Mouse (Mus musculus) adipocyte (in vitro differentiated cells): ENCODE results near the gene Vapa.
"Not testable (repeated sequence)": the region's sequence is repeated elsewhere in the genome, so short reads cannot be mapped to it uniquely, and the experiment has no call there.

Experiments used
- DNase-seq: peaks from one replicate; pipeline ENCODE4 v3.0.0-alpha.2; 2016; ENCODE audit warnings: low spot score

The Vapa gene

DNA sequence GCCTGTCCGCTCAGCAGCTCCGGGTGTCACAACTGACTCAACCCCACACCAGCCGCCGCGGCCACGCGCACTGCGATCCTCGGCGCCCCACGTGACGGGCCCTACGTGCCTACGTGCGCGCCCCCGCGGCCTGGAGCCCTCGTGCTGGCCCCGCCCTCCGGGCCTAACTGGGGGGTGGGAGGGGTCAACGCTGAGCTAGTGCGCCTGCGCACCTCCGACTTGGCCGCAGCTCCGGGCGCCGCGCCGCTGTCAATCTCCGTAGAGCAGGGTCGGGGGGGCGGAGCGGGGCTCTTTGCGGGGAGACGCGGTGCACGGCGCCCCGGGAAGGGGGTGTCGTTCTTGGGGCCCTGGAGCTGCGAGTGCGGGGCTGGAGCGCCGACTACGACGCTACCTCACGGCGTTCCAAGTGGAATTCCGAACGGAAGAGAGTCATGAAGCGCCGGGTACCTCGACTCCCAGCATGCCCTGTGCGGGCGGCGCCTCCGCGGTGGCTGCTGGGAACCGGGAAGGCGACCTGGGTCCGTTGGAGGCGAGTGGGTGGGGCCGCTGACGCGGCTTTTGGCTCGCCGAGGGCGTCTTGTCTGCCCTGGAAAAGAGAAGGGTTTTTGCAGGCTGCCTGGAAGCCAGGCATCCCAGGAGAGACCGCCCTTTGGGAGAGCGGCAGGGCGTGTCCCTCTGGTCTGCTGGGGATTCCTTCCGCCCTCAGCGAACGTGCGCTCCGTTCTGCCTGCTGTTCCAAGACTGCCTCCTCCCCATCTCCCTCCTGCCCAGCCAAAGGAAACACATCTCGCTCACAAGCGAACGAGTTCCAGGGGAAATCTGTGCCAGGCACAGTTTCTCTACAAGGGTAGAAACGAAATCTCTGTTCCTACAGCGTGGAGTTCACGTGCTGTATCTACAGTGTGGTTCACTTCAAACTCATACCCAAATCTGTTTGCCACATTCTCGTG is at the start of gene Vapa:
Gene Vapa (minus strand): TSS at position 93 of the 950 bp plus-strand sequence.
- DNase-seq: peak; percentile 98

DNA sequence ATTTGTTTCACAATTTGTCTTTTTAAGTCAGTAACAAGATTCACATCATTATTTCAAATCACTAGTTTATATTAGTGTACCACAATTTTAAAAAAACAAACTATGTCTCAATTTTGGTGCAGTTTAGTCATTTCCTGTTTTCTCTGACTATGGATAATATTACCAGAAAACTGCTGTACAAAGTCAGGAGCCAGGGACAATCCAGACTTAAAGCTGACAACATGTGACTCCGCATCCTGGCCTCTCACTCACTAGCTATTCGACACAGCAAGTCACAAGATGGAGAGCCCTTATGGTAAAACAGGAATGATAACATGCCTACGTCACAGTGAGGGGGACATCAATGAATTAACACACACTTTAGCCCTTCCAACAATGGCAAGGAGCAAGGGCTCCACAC is 49.3 kb upstream of the Vapa start:
- no peak for DNase-seq

DNA sequence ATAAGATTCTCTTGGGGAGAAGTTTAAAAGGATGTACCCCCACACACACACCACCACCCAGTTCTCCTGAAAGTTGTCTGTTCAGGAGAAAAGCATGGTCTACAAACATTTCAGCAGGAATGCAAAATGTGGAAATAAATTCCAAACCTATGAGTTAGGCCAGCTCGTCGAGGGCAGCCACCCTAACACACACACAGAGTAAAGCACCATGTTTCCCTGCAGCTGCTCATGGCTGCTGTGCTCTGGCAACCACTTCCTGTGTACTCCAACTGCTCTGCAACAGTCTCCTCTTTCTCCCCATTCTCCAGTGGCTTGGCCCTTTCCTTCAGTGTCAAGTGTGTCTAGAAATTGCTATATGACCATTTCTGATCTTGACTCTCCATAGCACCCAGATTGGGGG is 45.1 kb upstream of the Vapa start:
- DNase-seq: no peak

DNA sequence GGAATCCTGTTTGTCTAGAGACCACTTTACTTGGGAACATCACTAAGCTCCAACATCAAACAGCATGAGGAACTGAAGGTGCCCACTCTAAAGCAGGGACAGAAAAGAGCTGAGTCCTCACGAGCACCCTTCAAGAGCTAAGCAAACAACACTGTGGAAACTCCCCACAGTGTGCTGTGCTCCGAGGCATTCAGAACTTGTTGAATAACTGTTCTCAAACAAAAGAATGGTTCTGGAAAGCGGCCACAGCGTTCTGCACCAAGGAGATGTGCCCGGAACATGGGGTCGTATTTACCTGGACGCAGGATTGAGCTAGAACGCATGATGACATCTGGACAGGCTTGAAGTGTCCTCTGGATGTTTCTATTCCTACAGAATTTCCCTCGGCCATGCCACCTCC is 44.6 kb upstream of the Vapa start:
- DNase-seq: no peak

DNA sequence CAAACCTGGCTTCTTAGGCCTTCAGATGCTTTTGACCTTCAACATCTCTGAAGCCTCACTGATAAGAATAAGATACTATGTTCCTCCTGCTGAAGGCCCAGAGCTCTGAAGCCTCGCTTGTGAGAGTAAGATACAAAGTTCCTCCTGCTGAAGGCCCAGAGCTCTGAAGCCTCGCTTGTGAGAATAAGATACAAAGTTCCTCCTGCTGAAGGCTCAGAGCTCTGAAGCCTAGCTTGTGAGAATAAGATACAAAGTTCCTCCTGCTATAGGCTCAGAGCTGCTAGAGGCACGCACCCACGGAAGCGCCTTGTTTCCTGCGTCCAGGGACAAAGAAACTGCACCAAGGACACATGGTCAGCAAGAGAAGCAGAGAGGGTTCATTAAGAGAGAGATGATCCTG is 43.4 kb upstream of the Vapa start:
- no peak for DNase-seq

DNA sequence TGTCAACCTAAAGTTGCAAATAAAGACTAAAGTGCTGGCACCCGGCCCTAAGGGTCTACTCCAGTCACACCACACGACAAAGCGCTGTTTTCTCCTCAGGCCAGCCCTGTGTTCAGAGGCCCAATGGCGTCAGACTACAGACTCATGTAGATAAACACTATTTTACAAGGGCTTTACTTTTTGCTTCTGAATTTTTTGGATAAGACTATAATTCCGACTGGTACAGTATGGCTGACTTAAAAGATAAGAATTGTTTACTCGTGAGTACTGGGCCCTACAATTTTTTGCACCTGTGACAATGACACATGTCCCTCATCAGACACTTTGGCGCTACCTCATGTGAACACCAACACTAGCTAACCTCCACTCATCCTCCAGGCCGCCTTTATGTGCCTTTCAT is 42.7 kb upstream of the Vapa start:
- no peak for DNase-seq

DNA sequence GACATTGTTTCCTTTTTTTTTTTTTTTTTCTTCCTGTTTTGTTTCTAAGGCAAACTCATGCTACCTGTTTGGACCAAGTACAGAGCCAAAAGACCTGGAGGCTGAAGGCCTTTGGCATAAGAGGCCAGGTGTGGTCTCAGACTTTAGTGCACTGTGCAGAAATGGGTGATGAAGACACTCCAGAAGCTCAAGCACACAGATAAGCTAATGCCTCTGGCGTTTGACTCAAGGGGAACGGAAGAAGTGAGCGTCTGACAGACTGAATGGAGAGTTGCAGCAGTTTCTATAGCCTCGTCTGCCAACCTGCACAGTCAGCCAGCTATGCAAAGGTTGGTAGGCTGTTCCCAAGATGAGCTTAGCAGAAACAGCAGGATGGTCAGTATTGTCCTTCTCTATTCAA is 42.3 kb upstream of the Vapa start:
- no peak for DNase-seq

DNA sequence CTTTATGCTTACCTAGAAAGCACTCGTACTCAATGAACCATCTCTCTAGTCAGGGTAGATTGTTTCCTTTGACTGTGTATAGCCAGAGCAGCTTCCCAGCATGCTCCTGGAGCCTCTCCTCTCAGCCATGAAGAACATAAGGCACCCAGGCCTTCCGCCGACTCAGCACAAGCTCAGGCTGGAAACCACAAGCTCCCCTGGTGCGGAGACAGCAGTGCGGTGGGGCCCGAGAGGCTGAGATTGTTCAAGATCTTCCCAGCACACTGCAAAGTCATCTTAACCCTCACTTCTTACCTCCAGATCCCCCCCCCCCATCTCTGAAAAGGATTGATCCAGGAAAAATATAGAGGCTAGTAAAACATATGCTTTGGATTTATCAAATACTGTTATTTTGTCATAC is 37.2 kb upstream of the Vapa start:
- DNase-seq: no peak

DNA sequence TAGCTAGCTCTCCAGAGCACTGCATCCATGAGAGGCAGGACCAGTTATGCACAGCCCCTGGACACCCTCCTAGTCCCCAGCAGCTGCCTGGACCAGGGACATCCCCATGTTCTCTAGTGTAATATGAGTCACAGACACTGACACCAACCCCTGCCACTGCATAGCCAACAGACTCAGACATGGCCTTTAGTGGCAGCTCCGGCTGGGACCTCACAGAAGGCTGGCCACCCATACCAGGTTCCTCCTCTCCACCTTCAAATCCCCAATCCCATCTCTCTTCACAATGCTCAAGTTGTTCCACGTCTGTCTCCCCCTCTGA is 35.8 kb upstream of the Vapa start:
- DNase-seq: no peak

DNA sequence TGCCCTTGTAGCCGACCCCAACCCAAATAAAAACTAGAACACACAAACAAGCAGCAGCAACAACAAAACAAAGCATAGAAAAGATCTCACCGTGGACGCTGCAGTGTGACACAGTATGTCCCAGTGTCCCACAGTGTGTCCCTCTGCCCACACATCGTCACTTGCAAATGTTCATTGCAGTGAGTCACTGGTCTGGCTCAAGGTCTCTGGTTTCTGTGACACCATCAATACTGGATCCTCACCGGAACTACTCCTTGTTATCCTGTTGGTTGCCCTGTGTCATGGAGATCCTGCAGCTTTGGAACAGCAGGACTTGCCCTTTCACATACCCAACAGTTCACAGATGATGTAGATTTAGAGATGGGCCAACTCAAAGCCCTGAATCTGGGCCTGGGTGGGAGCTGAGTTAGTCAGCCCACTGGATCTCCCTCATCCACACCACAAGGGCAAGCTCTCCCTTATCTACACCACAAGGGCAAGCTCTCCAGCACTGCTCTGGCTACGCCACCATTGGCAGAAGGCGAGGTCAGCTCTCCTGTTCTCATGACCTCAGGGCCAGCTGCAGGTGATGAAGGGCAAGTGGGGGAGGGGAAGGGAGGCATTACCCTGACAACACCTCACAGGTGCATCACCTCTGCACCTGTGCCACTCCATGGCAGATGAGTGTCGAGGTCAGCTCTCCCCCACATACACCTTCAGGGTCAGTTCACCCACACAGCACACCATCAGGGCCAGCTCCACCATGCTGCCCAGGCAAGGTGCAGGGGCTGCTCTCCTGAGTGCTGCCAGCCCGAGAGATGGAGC is 35.2 kb upstream of the Vapa start:
- no peak for DNase-seq

DNA sequence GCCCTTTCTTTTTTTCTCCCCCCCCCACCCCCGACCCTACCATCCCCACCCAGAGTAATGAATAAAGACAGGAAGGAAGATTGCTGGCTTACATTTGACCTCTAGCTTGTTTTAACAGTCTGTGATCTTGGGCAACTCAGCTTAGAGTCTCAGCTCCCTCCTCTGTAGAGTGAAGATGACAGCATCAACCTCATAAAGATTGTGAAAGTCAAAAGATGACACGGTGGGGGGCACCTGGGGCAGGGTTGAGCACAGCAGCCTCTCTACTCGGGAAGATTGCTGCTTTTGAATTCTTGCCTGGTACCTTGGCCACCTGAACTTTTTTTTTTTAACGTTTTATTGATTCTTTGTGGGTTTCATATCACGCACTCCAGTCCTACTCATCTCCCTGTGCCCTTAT is 34.6 kb upstream of the Vapa start:
- no peak for DNase-seq

DNA sequence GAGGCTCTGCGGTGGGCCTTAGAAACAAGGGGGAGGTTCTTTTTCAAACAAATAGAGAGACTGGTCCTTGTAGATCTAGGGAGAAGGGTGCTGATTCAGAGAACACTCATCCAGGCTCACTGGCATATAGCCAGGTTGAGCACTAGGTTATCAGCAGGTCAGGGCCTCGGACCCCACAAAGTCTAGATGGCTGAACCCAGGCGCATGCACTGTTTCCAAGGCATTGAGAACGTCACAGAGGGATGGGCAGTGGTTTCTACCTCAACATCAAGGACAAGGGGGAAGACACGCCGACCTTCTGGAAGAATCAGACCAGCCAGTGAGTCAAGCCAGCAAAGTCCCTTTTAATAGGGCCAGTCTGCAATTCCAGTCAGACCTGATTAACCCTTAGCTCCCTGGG is 33.9 kb upstream of the Vapa start:
- no peak for DNase-seq

DNA sequence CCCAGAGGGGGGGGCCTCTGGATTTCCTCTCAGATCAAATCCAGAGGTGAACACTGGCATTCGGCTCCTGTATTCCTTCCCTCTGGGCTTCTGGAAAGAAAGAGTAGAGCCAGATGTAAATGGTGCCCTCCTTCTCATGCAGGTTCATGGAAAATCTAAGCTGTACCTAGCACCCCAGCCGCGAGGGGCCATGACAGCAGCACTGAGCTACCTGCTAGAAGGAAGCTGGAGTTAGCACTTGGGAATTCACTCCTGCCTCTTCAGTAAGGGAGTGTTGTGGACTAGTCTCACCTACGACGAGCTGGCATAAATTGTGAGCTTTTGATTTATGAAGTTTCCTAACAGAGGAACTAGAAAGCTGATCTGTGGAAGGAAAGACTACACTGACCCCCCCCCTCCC is 30.2 kb upstream of the Vapa start:
- no peak for DNase-seq

DNA sequence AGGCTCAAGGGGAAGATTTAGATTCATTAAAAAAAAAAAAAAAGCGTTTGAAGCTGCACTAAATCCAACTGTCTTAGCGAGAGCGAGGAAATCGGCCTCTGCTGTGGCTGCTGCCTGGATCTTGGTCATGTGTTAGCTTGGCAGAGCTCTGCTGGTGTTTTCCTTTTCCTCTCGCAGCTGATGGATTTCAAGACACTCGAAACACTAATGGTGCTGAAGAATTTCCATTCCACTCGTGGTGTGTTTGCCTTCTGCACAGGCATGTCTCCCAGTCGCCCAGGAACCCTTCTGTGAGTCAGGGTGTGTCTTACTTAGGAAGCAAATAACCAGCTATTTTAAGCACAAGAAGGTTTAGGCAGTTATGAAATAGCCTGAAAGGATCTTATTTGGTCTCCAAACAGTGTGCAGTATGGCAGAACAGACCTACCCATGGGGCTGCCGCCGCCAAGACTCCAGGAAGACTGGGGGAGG is 29.7 kb upstream of the Vapa start:
- DNase-seq: peak; percentile 28

DNA sequence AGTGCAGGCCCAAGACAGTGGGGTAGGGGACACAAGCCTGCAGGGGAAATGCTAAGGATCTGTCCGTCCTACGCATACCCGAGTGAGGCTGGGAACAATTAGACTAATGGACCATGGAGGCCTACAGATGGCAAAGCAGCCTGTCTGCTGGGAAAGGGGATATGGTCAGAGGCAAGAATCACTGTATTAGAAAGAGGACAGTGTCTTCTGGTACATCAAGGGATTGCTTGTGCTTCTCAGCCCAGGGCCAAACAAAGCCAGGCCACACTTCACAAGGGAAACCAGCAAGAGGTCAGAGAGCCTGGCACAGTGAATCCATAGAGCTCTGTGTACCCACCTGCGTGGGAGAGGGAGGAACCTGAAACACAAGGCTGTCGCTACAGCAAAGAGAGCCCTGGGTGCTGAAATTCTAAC is 29.2 kb upstream of the Vapa start:
- DNase-seq: no peak

DNA sequence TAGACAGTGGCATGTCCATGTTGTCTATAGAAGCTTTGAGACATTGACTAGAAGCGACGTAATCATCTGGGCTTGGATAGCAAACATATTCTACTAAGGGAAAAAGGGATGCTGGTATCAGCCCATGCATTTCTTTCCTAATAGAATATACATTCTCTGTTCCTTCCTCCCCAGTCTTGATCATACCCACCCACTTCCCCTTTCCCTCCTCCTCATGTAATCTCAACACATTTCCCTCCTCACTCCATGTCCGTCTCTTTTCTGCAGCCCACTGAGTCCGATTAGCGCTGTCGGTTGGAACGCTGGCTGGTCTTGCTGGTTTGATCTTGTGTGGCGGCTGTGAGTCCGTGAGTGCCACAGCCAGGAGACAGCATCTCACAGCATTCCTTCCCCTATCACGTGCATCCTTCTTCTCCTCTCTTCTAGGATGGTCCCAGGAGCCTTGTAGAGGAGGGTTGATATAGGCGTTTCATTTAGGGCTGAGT is 28.4 kb upstream of the Vapa start, which contains the start of gene Txndc2:
Gene Txndc2 (minus strand): TSS at position 435 of the 485 bp plus-strand sequence.
- DNase-seq: no peak

DNA sequence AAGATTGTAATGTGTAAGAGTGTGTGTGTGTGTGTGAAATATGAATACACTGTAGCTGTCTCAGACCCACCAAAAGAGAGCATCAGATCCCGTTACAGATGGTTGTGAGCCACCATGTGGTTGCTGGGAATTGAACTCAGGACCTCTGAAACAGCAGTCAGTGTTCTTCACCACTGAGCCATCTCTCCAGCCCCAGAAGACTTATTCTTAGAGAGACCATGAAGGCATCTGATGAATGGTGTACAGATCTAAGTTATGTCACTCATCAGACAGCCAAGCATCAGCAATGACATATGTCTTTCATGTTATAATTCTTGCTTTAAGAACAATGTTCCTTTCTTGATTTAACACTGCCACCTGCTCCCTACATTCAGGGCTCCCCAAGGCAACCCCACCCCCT is 25.8 kb upstream of the Vapa start:
- DNase-seq: no peak

DNA sequence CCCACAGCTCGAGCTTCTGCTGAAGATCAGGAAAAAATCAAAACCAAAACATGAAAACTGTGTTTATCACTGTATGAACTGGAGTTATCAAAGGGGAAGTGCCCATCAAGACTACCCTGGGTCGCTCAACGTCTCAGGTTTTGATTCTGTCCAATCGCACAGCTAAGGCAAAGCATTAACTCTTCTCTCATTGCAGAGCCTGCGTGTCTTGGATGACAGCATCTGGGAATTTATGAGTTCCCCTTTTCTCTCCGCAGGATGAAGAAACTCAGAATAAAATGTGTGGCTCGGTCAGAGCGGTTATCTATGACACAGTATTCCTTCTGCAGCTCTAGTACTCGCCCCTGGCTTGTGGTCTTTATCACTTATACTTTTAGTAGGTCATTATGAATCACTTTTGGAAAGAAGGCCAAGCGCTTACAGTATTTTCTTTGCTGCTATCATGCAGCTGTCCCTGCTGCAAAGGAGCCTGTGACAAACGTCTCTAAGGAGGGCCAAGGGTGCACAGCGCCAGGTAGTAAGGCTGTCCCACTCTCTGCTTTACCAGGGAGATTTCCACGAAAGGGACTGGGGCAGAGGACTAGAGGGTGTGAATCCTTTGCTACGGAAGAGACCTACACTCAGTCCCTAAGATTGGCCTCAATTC is 22.5 kb upstream of the Vapa start:
- DNase-seq: no peak

DNA sequence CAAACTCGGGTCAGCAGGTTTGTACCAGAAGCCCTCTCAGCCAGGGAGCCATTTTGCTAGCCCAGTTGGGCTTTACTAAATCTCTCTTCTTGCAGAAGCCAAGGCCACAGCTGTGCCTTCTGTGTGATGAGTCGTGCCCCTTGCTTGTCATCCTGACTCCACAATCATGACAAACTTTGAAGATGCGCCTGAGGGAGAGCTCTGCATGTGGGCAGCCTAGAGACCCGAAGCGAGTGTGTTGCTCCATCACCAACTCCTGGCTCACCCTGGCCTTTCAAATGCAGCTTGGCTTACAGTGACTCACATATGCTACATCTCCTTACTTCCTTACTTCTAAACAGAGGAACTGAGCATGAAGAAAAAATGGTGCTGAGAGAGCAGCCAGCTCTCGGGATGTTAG is 16.6 kb upstream of the Vapa start:
- DNase-seq: no peak

DNA sequence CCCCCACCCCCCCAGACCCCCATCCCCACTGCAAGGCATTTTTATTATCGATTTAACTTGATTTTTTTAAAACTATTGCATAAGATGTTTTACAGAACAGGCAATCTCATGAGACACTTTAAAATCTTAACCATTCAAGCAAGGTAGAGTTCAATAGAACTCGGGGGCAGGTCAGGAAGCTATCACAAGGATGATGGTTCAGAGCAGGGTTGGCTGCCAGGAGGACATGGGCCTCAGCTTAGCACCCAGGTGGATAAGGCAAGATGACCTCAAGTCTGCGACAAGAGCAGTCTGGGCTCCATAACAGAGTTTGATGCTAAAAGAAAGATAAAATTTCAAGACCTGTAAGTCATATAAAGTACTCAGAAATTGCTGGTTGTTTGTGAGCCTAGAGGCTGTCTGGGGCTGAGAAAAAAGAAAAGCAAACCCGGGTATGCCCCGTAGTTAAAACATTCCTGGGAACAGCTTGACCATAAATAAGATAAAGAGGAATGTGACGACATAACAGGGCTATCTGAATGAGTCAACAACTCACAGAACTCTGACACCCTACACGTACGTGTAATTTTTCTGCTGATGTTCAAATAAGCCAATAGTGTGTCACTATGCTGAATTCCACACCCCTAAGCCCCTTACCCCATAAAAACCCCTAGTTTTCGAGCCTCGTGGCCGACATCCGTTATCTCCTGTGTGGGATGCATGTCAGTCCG is 15.6 kb upstream of the Vapa start:
- DNase-seq: not testable (repeated sequence)

DNA sequence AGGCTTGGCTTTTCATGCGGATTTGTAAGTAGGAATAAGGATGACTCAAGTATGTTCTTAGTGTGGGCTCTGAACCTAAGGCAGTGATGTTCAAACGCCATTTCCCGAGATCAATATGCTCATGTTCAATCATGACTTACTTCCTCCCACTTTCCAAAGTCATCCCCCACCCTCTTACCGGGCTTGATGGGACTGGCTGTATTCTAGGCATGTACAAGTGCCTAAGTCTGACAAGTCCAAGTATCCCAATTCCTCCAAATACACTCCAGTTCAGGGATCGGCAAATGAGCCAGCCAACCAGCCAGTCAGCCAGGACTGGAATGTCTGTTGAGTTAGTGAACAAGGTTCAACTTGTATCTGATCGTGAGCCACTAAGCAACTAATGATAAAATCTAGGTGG is 12.9 kb upstream of the Vapa start:
- DNase-seq: no peak

DNA sequence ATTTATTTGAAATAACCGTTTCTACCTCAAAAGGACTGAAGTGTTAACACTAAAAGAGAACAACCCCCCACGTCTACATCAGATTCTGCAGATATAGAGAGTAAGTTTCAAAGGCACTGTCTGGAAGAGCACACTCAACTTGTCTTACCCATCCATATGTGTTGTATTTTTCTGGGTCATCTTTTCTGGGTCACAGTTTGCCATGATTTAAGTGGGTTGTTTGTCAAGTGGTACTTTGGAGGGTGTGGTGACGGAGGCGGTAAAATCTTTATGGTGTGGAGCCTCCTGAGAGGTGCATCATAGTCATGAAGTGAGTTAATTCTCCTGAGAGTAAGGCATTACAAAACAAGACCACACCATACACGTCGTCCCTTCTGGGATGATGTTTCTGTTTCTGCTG is 12.2 kb upstream of the Vapa start:
- DNase-seq: no peak
